30 mouse cellular contexts compared by ENCODE assay signal in genomic region chr8:121877828-121878480, GRCm38 (mm10). TPM values are rescaled to one million over a fixed set of nuclear protein-coding genes. Genes with fewer than 3 reads are reported as not detected.
DNase-seq lines count a peak whose midpoint lies in the region; ATAC-seq and TF ChIP-seq lines count a peak whose summit lies in the region.
"Had no signal": no experiment of that assay in that cellular context is flagged by ENCODE, and none has a peak within 500 bp of the region (broad histone marks: within the 10 kb centered on the region; RNA-seq: fewer than 3 reads in every experiment).

No protein-coding gene starts in this region.

- no peak overlapping the region for H3K9ac ChIP-seq in kidney, embryonic 14.5 days (ENCODE audit: low read depth, low read length)
- no peak overlapping the region for H3K9ac ChIP-seq in lung, postnatal 0 days (replicated peaks; ENCODE audit: low read depth)
- no peak overlapping the region for H3K9ac ChIP-seq in intestine, embryonic 15.5 days
- H3K9ac ChIP-seq: embryonic facial prominence, embryonic 13.5 days; forebrain, embryonic 15.5 days; heart, embryonic 13.5 days; hindbrain, embryonic 15.5 days; limb, embryonic 15.5 days; liver, embryonic 14.5 days; neural tube, embryonic 12.5 days had no signal

- DNase-seq in kidney, postnatal 14 days: peak; percentile 35
- DNase-seq in lung, postnatal 0 days (ENCODE audit: low spot score): peak; percentile 25
- DNase-seq in lung, adult 2 months: no peak
- DNase-seq in A20 (ENCODE audit: low read depth, low spot score): peak; percentile 31
- DNase-seq in lung, postnatal 14 days: peak; percentile 37
- DNase-seq in gastrocnemius, postnatal 10 days: no peak
- DNase-seq: adrenal gland, adult 2 months; adrenal gland, postnatal 36 days; cerebellum, adult 18-20 months; cerebellum, postnatal 10 days; gastrocnemius, adult 2 months; heart, postnatal 10 days; kidney, adult 8-10 months; thymus, adult 18-20 months; thymus, postnatal 25 days had no signal

- no peak for TF ChIP-seq POLR2A in lung, adult 2 months (IDR thresholded peaks at IDR 0.05; ENCODE audit: borderline replicate concordance, extremely low read depth, low read depth, low read length)

- no peak overlapping the region for H3K4me2 ChIP-seq in kidney, embryonic 14.5 days (replicated peaks; ENCODE audit: low read depth, low read length)
- no peak overlapping the region for H3K4me2 ChIP-seq in lung, postnatal 0 days (replicated peaks; ENCODE audit: low read depth, low read length)
- H3K4me2 ChIP-seq in intestine, embryonic 15.5 days (replicated peaks): no peak overlapping the region
- H3K4me2 ChIP-seq: embryonic facial prominence, embryonic 13.5 days; forebrain, embryonic 15.5 days; heart, embryonic 13.5 days; hindbrain, embryonic 15.5 days; limb, embryonic 15.5 days; midbrain, embryonic 11.5 days; neural tube, embryonic 12.5 days had no signal

- H3K36me3 ChIP-seq in kidney, embryonic 14.5 days (ENCODE audit: control insufficient read depth, insufficient read depth, low read length): peaks cover 15% of the 10 kb centered on the region; the same call in 1 of the 2 replicates
- no peaks in the 10 kb centered on the region for H3K36me3 ChIP-seq in lung, postnatal 0 days (ENCODE audit: insufficient read depth, low read length)
- H3K36me3 ChIP-seq in intestine, embryonic 15.5 days: peaks cover 8% of the 10 kb centered on the region; the same call in 1 of the 2 replicates
- H3K36me3 ChIP-seq: forebrain, embryonic 15.5 days had no signal

- TF ChIP-seq EP300 in lung, postnatal 0 days (IDR thresholded peaks at IDR 0.05): no peak

- no peak for TF ChIP-seq CTCF in lung, postnatal 0 days (IDR thresholded peaks at IDR 0.05)
- no peak for TF ChIP-seq CTCF in lung, adult 2 months (IDR thresholded peaks at IDR 0.05; ENCODE audit: insufficient read depth, low read length)

- no peaks in the 10 kb centered on the region for H3K9me3 ChIP-seq in kidney, embryonic 14.5 days (ENCODE audit: control insufficient read depth, low read length)
- H3K9me3 ChIP-seq in lung, postnatal 0 days (ENCODE audit: low read length): no peaks in the 10 kb centered on the region
- no peaks in the 10 kb centered on the region for H3K9me3 ChIP-seq in intestine, embryonic 15.5 days
- H3K9me3 ChIP-seq: embryonic facial prominence, embryonic 13.5 days; forebrain, embryonic 10.5 days; forebrain, embryonic 15.5 days; heart, embryonic 13.5 days; hindbrain, embryonic 15.5 days; limb, embryonic 15.5 days; neural tube, embryonic 12.5 days had no signal

- ATAC-seq in kidney, embryonic 14.5 days (ENCODE audit: low FRiP score, low TSS enrichment): no peak
- ATAC-seq in lung, postnatal 0 days: no peak; the same call in 1 of the 2 replicates
- ATAC-seq in intestine, embryonic 15.5 days: no peak
- ATAC-seq: activated CD4-positive, CD25-positive, alpha-beta regulatory T cell, adult 4 months; CD4-positive, CD25-positive, alpha-beta regulatory T cell, adult 4 months; forebrain, embryonic 15.5 days; inflammation-experienced regulatory T-cells, adult 6 months; midbrain, embryonic 16.5 days had no signal

- H3K27me3 ChIP-seq in kidney, embryonic 14.5 days (ENCODE audit: control insufficient read depth, insufficient read depth, low read length): no peaks in the 10 kb centered on the region
- no peaks in the 10 kb centered on the region for H3K27me3 ChIP-seq in lung, postnatal 0 days (replicated peaks; ENCODE audit: insufficient read depth, low read length)
- no peaks in the 10 kb centered on the region for H3K27me3 ChIP-seq in intestine, embryonic 15.5 days (replicated peaks)
- H3K27me3 ChIP-seq: embryonic facial prominence, embryonic 13.5 days; forebrain, embryonic 15.5 days; hindbrain, embryonic 15.5 days; limb, embryonic 15.5 days; neural tube, embryonic 12.5 days had no signal

- no peak overlapping the region for H3K27ac ChIP-seq in kidney, embryonic 14.5 days (ENCODE audit: low read depth, low read length)
- H3K27ac ChIP-seq in lung, postnatal 0 days (ENCODE audit: low read length): no peak overlapping the region
- no peak overlapping the region for H3K27ac ChIP-seq in intestine, embryonic 15.5 days
- H3K27ac ChIP-seq: embryonic facial prominence, embryonic 13.5 days; forebrain, embryonic 10.5 days; forebrain, embryonic 15.5 days; gastrocnemius, adult 2 months; heart, embryonic 13.5 days; hindbrain, embryonic 15.5 days; limb, embryonic 15.5 days; liver, embryonic 14.5 days; neural tube, embryonic 12.5 days had no signal

- 79% methylated on average over 7 of the region's 7 CpGs for WGBS in kidney, embryonic 14.5 days
- WGBS in lung, postnatal 0 days: 73% methylated on average over 7 of the region's 7 CpGs
- 74% methylated on average over 7 of the region's 7 CpGs for WGBS in lung, adult 2 months
- WGBS in intestine, embryonic 15.5 days: 79% methylated on average over 7 of the region's 7 CpGs

- peaks cover 18% of the 10 kb centered on the region for H3K4me1 ChIP-seq in kidney, embryonic 14.5 days (ENCODE audit: control insufficient read depth, insufficient read depth, low read length)
- no peaks in the 10 kb centered on the region for H3K4me1 ChIP-seq in lung, postnatal 0 days (ENCODE audit: insufficient read depth, low read depth, low read length)
- H3K4me1 ChIP-seq in lung, adult 2 months (ENCODE audit: control insufficient read depth, insufficient read depth, low read length): no peaks in the 10 kb centered on the region
- peaks cover 9% of the 10 kb centered on the region for H3K4me1 ChIP-seq in intestine, embryonic 15.5 days (replicated peaks)
- H3K4me1 ChIP-seq: forebrain, embryonic 10.5 days; forebrain, embryonic 15.5 days; hindbrain, embryonic 15.5 days had no signal

- no peak overlapping the region for H3K4me3 ChIP-seq in kidney, embryonic 14.5 days (ENCODE audit: low read length)
- H3K4me3 ChIP-seq in lung, postnatal 0 days (ENCODE audit: low read depth, low read length): no peak overlapping the region
- H3K4me3 ChIP-seq in lung, adult 2 months (replicated peaks; ENCODE audit: extremely low read depth, low read depth, low read length): no peak overlapping the region
- no peak overlapping the region for H3K4me3 ChIP-seq in intestine, embryonic 15.5 days (replicated peaks)
- H3K4me3 ChIP-seq: embryonic facial prominence, embryonic 13.5 days; forebrain, embryonic 10.5 days; forebrain, embryonic 15.5 days; gastrocnemius, adult 2 months; heart, embryonic 13.5 days; hindbrain, embryonic 15.5 days; limb, embryonic 15.5 days; neural tube, embryonic 12.5 days had no signal

RNA-seq across cellular contexts. Expression of gene Slc7a5, which starts 29.5 kb away (rescaled TPM):
- polyA plus RNA-seq in kidney, embryonic 14.5 days (2014; fragmentation: Nextera tagmentation; extraction: Ambion mirVana): 16.8 and 25.9 TPM in 2 replicates
- 4.3 and 7.5 TPM in 2 replicates for polyA plus RNA-seq in lung, postnatal 0 days (2015; fragmentation: Nextera tagmentation; extraction: Ambion mirVana)
- 11.4 and 12.1 TPM in 2 replicates for polyA plus RNA-seq in lung, adult 2 months (2012; rRNA removed)
- polyA plus RNA-seq in intestine, embryonic 15.5 days (2015; fragmentation: Nextera tagmentation; extraction: Ambion mirVana): 17.9 and 18.1 TPM in 2 replicates
- 10 to 100 TPM in 1 of 2 experiments, 1 to 10 TPM in 1; 8.1 to 10.7 TPM for total RNA-seq in gastrocnemius, postnatal 10 days (2021)

RNA-seq across cellular contexts. Expression of gene Klhdc4, which starts 48.6 kb away (rescaled TPM):
- 35.7 and 44.4 TPM in 2 replicates for polyA plus RNA-seq in kidney, embryonic 14.5 days (2014; fragmentation: Nextera tagmentation; extraction: Ambion mirVana)
- 22.9 and 28.4 TPM in 2 replicates for polyA plus RNA-seq in lung, postnatal 0 days (2015; fragmentation: Nextera tagmentation; extraction: Ambion mirVana)
- polyA plus RNA-seq in lung, adult 2 months (2012; rRNA removed): 32.9 and 36.1 TPM in 2 replicates
- polyA plus RNA-seq in intestine, embryonic 15.5 days (2015; fragmentation: Nextera tagmentation; extraction: Ambion mirVana): 33.6 and 41.1 TPM in 2 replicates
- 10 to 100 TPM; 10.7 to 13.3 TPM for total RNA-seq in gastrocnemius, postnatal 10 days (2021)

Comparison
In these comparisons a context has a peak if more than half of its experiments do, and no peak if none do; other contexts are left out.
1. DNase-seq: peak in kidney, postnatal 14 days (single experiment), lung, postnatal 0 days (single experiment), A20 (single experiment) and lung, postnatal 14 days (single experiment); none in lung, adult 2 months (single experiment) and gastrocnemius, postnatal 10 days (single experiment).